Mouse (Mus musculus): Measurements from ENCODE around the gene Hif3a.

GRCm38 (mm10) chr7:17087731-17088130, 25.5 kb upstream of the Hif3a start:
- TF ChIP-seq EP300 (IDR thresholded peaks at IDR 0.05; ENCODE audit: low read length) (no peak), BHLHE40 (IDR thresholded peaks at IDR 0.05; ENCODE audit: low read depth, low read length) (no peak), ZMIZ1 (IDR thresholded peaks at IDR 0.05; ENCODE audit: low read depth, low read length) (no peak), CTCF (conservative IDR thresholded peaks at IDR 0.05 in 1 of 2, IDR thresholded peaks at IDR 0.05 in 1 of 2; ENCODE audit: low read depth in 2 of 2, low read length in 2 of 2) (no peak), SMC3 (IDR thresholded peaks at IDR 0.05; ENCODE audit: low read depth, low read length) (no peak), UBTF (IDR thresholded peaks at IDR 0.05; ENCODE audit: low read depth, low read length) (no peak)

All from CH12.LX (cell line).